Mouse (Mus musculus) spleen, postnatal 4 days (tissue): ENCODE measurements at regions not wholly inside any gene's neighbourhood (a gene's known extent, or its start where the extent isn't known, plus 50 kb on each side); places are given as distances from the start of the nearest gene placed in this dataset.

Source experiments
- DNase-seq, 2 experiments: peaks; one replicate each; pipeline ENCODE4 v3.0.0; 2022; ENCODE audit warnings: low spot score in 2 of 2

DNA sequence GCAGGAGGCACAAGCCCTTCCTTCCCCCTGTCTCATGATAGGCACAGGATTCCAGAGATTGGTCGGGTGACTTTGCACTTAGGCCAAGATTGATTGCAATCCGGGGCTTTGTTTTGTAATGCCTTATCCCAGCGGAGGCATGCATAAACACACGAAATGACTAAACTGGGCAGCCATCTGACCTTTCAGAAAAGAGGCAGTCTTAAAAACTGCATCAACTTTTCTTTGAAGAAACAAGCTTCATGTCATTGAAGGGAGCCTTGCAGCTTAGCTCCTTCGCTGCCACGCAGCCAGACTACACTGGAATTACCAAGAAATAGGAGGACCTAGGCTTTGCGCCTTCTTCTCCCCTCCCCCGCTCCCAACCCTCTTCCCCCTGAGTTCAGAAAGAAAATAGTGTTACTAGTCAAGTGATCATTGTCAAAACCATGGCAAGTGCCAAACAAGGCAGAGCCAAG, 67.7 kb upstream of the BC052040 start:
- DNase-seq = no peak

DNA sequence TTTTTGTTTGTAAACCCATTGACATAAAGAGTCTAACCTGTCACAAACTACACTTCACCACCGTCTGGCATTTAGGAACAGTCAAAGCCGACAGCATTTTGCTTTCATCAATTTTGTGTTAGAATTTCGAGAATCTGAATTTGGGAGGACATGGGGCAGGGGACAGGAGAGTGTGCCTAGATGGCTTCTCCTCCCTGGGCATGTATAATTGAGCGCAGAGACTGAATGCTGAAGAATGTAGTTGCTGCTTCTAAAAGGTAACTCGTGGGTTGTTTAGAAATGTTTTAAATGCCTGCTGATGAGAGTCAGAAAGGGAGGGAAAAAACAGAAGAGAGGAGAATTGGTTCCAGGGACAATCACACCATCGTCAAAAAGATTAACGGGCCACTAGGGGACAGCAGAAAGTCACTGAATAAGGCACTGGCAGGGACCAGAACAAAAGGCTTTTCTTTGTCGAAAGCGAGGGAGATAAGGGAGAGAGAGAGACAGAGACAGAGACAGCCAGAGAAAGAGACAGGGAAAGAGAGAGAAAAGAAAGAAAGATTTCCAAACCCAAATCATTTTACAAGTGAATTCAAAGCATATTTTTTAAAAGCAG, 66.6 kb upstream of the BC052040 start:
- no peak for DNase-seq

DNA sequence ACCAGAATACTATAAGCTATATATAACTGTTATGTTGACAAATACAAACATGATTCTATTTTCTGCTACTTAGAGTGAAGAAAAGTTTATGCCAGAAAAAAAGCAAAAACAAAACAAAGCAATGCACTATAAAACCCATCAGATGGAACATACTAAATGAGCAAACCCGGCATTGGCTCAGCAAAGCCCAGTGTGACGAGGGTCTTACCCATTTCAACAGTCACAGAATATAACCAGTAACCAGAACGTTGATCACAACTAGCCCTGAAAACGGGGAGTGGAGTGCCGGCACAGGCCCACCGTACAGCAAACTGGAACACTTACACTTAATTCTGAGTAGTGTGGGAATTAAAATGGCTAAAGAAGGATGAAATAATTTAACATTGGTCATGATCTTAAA, 66.0 kb upstream of the BC052040 start:
- no peak for DNase-seq

DNA sequence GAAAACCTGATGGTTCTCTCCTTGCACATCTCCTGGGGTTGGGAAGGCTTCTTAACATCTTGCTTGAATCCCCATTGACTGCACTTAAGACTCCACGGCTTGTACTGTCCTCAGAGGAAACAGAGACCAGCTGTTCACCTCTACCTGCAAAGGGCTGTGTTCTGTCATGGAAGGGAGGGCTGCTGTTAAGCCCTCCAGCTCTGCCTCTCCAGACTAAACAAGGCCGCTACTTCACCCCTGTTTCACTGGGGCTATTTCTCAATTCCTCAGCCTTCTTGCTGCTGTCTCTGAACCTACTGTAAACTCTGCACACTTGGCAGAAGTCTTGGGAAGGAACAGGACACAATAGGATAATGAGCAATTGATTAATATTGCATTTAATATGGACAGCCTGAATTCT, 64.7 kb upstream of the BC052040 start:
- no peak for DNase-seq

DNA sequence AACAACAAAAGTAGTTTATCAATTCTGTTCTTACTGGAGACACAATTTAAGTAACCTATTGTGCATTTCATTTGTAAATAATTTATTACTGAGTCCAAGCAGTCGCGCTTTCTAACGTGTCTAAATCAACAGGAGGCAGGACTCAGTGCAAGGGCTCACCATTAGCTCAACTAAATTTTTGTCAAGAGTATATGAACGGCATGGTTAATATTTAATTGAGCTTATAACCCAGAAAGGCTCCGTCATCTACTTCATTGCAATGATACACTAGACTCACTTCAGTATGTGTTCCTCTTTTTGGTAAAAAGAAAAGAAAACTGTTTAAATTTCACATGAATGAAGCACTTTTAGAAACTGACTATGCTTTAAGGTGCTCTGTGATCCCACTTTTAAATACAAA, 61.5 kb upstream of the BC052040 start:
- DNase-seq = no peak

DNA sequence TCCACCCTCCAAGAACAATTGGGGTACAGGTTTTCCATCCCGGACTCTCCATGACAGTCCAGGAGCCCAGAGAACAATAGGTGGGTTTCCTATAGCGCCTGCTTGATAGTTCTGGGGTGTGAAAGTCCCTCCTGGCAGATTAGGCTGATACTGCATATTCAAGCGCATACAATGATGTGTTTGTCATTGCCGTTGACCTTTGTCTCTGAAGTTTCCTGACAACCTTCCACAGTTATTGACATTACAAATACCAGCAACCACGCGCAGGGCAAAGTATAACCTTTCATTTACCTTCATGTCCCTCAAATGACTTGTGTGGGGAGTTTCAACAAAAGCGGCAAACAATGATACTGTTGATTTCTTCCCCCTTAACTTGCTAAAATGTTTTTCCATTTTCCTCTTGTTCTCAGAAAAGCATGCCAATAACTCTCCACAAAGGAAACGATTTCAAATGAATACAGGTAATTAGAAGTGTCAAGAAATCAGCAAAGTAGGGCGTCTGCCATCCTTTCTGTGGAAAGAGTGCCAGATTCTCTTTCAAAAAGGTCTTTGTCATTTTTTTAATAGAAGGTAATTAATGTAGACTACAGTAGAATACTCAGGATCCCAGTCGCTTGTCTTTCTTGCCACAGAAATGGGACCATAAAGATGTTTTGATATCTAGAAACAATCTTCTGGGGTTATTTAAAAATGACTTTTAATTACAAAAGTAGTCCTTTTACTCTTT, 60.9 kb upstream of the BC052040 start:
- no peak for DNase-seq

DNA sequence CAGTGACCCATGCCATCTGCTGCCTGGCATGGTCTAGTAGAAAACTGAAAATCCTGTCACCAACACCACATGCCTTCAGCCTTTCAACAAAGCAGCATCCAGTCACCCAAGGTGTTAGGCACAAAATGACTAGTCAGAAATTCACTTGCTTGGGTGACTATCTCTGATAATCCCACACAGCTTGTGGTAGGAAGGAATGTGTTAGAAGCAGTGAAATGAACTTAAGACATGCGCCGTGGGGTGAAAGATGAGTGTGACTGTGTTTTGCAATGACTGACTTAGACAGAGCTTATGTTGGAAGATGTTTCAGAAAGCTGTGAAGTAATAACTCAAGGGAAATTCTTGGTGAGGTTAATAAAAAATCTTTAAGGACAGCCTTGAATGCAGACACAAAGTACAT, 51.6 kb upstream of the BC052040 start:
- DNase-seq = no peak
